Mouse (Mus musculus) embryo, embryonic 9.5 days (tissue): ENCODE measurements at regions not wholly inside any gene's neighbourhood (a gene's known extent, or its start where the extent isn't known, plus 50 kb on each side); places are given as distances from the start of the nearest gene placed in this dataset.

Experiments
- DNase-seq: peaks from one replicate; pipeline ENCODE4 v3.0.0-alpha.2; 2017; ENCODE audit errors: extremely low spot score

DNA sequence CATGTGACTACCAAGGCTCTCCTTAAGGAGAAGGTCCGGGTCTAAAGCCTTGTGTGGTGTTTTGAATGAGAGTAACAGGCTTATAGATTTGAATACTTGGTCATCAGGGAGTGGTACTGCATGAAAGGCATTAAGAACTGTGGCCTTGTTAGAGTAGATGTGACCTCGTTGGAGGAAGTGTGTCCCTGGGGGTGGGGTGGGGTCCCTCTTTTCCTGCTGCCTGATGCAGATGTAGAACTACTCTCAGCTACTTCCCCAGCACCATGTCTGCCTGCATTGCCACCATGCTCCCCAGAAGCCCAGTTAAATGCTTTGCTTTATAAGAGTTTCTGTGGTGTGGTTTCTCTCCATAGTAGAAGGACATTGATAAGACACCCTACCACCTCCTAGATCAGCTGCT, 367.9 kb downstream of the Cbln4 start:
- DNase-seq: no peak

GRCm38 (mm10) chr2:171670945-171671547, 372.2 kb downstream of the Cbln4 start:
- DNase-seq: no peak

- no peak for DNase-seq
Observed at GRCm38 (mm10) chr2:171668791-171669645, 374.2 kb downstream of the Cbln4 start.

- DNase-seq: no peak
Observed at GRCm38 (mm10) chr2:171662571-171662970, 380.7 kb downstream of the Cbln4 start.

GRCm38 (mm10) chr2:171661896-171662511, 381.3 kb downstream of the Cbln4 start:
- DNase-seq: no peak

DNA sequence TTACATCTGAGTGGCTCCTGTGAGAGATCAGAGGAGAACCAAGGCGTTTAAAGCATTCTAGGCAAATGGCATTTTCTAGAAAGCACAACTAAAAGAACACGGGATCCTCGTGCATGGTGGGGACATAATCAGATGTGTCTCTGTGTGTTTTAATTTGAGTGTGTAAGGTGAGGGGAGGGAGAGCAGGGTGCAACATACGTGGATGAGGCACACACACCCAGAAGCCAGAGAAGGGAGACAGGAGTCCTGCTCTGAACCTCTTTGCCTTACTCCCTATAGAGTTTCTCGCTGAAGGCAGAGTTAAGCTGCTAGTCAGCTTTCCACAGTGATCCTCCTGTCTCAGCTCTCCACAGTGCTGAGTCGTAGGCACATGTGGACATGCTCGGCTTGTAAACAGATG, 386.1 kb downstream of the Cbln4 start:
- DNase-seq: no peak

DNA sequence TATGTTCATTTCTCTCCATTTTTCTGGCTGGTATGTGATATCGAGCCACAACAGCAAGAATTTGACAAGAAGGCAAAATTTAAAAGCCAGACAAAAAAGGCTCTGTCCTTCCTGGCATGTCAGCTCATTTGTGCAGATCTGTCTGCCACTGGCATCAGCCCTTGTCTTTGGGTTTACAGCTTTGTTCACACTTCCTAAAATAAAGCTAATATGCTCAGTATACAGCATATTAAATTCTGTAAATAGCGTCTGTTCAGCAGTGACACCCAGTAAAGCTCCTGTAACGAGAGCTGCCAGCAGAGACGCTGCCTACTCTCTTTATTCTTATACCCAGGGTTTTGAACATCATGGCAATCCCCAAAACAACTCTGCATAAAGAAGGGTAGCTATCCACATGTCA, 401.5 kb downstream of the Cbln4 start:
- no peak for DNase-seq

DNA sequence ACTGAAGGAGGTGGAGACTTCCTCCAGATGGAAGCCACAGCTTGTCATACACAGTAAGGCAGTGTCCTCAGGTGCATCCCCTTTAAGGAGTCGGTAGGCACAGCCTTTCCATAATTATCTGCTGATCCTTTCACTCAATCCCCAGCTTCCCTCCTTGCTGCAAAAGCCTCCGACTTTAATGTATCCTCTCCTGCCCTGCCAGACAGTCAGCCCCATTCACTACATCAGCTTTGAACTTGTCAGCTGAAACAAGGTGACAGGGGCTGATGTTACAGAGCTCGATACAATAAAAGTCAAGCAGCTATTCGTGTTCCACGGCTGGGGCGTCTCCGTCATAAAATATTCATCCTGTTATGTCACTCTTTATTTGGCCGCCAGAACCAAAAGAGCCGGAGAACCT, 402.8 kb downstream of the Cbln4 start:
- DNase-seq: no peak

DNA sequence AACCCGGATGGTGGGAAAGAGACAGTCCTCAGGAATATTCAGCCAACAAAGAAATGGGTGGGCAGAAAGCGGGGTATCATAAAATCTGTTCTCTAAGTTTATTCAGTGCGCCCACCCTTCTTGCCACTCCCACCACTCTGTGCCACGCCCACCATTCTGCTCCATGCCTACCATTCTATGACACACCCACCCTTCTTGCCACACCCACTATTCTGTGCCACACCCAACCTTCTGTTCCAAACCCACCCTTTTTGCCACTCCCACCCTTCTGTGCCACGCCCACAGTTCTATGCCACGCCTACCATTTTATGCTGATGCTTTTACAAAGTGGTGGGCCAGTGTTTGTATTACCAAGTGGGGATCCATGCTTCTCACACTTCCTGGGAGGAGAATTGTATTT, 404.3 kb downstream of the Cbln4 start:
- DNase-seq: no peak

- DNase-seq: no peak
Observed at GRCm38 (mm10) chr2:171636837-171637236, 406.4 kb downstream of the Cbln4 start.

- DNase-seq: no peak
Observed at GRCm38 (mm10) chr2:171633355-171634097, 409.7 kb downstream of the Cbln4 start.

GRCm38 (mm10) chr2:171630101-171630715, 413.1 kb downstream of the Cbln4 start:
- DNase-seq: no peak

DNA sequence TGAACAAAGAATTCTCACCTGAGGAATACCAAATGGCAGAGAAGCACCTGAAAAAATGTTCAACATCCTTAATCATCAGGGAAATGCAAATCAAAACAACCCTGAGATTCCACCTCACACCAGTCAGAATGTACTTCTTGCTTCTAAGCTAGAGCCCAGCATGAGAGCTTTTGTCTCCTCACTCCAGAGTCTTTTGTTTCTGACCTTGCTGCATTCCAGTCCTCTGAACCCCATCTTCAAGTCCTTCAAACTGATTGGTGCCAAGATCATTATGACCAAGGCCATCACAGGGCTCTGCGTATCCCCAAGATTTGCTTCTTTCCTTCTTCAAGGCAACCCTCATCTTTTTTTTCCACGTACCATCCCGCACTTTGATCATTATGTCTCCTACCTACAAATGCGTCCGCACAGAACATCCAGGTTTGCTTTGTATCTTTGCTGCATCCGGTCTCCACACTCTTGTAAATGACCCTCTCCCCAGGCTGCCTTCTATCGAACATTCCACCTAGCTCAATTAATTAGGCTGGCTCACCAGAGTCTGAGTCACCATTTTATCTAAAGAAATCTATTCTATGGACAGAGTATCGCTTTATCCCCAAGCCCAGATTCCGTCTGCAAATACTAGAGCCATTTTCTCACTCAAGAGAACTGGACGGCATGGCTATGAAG, 414.9 kb downstream of the Cbln4 start:
- DNase-seq: no peak

DNA sequence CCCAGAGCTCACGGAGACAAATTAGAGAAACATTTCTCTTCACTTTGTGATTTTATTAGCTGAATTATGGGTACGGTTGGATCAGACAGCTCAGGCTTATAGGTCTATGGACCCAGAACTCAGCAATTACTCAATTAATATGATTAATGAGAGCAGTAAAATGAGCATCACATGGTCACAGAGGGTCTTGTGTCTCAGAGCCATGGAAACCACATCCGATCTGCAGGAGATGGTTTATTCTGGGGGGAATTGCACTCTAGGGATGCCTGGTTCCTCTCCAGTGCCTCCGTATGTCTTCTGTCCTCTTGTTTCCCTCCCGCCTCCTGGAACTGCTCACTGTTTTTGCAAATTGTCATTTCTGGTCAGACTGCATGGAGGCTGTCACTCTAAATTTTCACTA, 422.6 kb downstream of the Cbln4 start:
- DNase-seq: no peak

GRCm38 (mm10) chr2:171620253-171620652, 423.0 kb downstream of the Cbln4 start:
- DNase-seq: no peak

DNA sequence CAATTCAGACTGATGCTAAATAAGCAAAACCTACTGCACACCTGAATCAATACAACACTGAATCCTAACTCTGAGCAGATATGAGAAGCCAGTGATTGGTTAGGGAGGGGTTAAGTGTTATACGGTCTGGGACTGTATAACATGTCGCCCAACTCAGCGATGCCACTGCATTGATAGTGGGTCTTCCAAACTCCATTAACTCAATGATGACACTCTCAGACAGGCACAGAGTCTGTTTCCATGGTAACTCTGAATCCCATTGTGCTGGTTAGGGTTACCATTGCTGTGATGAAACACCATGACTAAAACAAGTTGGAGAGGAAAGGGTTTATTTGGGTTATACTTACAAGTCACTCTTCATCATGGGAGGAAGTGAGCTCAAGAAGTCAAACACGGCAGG, 424.5 kb downstream of the Cbln4 start:
- no peak for DNase-seq

- no peak for DNase-seq
Observed at GRCm38 (mm10) chr2:171618333-171618732, 424.9 kb downstream of the Cbln4 start.

- no peak for DNase-seq
Observed at GRCm38 (mm10) chr2:171615462-171615861, 427.8 kb downstream of the Cbln4 start.

DNA sequence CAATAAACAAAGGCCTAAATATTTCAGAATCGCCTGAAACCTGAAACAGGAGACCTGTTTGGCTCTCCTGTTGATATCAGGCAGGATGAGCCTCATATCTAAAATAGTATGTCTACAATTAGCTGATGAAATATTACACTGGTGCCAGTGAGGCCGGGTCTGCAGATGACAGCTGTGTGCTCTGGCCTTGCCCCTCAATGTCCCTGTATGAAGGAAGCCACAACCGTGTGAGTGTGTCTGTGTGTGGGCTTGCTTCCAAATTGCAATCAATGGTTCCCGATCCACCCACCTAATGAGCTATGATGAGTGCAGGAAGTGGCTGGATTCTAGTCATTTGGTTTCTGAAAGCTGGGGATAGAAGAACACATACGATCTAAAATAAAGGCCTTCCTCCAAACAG, 438.2 kb downstream of the Cbln4 start:
- no peak for DNase-seq

GRCm38 (mm10) chr2:171595240-171595639, 448.0 kb downstream of the Cbln4 start:
- DNase-seq: no peak

DNA sequence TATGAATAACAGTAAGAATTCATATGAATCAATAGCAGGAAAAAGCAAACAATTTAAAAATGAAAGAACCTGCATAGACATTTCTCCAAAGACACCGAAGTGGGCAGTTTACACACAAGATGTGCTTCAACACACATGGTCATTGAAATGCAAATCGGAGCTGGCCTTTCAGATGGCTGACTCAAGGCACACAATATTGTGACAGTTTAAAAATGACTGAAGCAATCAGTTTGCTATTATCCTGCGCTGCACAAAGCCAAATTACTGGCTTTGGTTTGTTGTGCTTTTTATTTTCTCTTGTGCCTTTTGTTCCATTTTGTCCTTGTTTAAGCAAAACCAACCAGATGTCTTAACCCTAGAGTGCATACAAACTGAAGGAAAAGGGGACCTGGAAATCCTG, 449.4 kb downstream of the Cbln4 start:
- DNase-seq: no peak
